Mouse (Mus musculus) small intestine, adult 10 weeks (tissue): ENCODE results near the gene Creld2. TPM values are rescaled to one million over a fixed set of nuclear protein-coding genes. Genes with fewer than 3 reads are reported as not detected.

Experiments used
- polyA plus RNA-seq: library from polyadenylated mRNA; stranded (reverse); fragments of 350-450 nt; fragmentation: Illumina TruSeq; extraction: RNeasy Lipid Tissue Mini Kit (QIAGEN cat#74804); gene quantifications from one replicate; pipeline ENCODE4 v1.2.3, GENCODE M21; 2014; ENCODE audit warnings: low replicate concordance

Gene Creld2
- 4.1 TPM for polyA plus RNA-seq

DNA sequence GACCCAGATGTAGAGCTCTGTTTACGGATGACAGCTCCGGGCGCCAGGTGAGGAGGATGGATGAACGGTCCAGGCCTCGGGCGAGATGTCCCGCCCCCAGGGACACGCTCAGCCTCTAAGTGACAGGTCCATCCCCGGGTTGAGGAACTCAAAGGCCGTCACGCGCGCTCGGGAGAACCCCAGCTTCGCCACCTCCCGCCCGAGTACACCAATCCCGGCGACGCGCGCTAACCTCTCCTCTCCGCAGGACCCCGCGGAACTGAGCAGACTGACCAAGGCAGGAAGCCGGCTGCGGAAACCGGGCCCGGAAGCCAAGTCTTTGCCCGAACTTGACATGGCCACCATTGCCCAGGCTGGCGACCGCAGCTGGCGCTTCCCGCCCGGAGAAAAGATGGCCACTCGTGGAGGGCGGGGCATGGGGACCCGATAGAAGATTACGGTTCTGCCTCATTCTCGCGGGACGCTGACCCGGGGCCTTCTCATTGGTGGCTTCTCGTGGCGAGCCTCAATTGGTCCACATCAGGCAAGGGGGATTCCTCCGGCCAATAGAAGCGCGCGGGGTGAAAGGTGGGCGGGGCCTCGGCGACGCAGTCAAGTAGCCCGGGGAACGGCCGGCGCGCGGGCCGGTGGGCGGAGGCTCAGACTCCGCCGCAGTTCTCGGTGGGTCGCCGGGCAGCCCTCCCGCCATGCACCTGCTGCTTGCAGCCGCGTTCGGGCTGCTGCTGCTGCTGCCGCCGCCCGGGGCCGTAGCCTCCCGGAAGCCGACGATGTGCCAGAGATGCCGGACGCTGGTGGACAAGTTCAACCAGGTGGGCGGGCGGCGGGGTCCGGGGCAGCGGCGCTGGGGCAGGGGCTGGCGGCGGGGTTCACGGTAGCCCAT lies at the start of gene Creld2, which contains the start of gene Alg12:
Gene Creld2, plus strand, starts transcription at position 621 of the 880 bp plus-strand sequence.
Gene Alg12, minus strand, starts transcription at position 293 of the 880 bp plus-strand sequence.

DNA sequence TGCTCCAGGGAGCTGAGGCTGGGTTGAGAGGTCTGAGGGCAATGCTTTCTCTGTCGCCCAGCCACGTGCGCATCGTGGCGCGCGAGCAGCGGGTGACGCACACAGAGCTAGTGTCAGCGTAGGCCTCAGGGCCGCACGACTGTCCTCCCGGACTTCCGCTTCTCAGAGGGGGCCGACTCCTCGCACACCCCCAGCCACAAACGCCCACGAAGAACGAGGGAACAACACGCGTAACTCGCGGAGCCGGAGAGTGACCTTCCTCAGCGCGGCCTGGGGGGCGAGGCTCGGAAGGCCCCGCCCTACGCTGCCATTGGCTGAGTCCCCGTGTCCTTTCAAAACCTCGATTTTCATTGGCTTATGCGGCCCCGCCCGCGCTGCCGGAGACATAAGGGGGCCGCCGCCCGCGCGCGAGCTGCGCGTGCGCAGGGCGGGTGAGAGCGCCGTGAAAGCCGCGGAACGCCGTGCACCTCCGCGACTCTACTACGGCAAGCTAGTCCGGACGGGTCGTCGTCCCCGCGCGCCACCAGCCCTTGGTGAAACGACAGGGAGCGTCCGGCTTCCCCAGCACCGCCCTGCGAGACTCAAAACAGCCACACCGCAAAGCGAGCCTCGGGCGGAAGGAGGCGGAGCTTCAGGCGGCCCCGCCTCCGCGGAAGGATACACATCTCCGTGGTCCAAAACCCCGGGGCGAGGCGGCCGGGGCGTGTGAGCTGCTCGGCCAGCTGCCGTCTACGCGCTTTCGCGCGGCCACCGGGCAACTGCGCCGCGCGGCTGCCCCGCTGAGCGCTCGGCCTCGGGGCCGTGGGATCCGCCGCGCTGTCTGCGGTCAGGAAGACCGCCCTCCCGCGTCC lies 42.6 kb downstream of the Creld2 start, which contains the start of gene Pim3:
Gene Pim3, plus strand, starts transcription at position 415 of the 851 bp plus-strand sequence.

Other genes starting within 250 kb of the Creld2 start
- gene Zdhhc25, start 219.3 kb upstream of the Creld2 start, polyA plus RNA-seq: not detected
- gene Brd1, start 85.4 kb upstream of the Creld2 start, polyA plus RNA-seq: 29.1 TPM
- 19.2 TPM for gene Zbed4, start 68.0 kb upstream of the Creld2 start, polyA plus RNA-seq
- gene Alg12, start 328 bp upstream of the Creld2 start, polyA plus RNA-seq: 1.6 TPM
- gene Pim3, start 42.5 kb downstream of the Creld2 start, polyA plus RNA-seq: 0.82 TPM
- gene Ttll8, start 134.8 kb downstream of the Creld2 start, polyA plus RNA-seq: not detected
- gene Mlc1, start 159.4 kb downstream of the Creld2 start, polyA plus RNA-seq: not detected
- not detected for gene Mov10l1, start 163.3 kb downstream of the Creld2 start, polyA plus RNA-seq
- gene Panx2, start 240.1 kb downstream of the Creld2 start, polyA plus RNA-seq: not detected